Mouse (Mus musculus): ENCODE results near the gene Pdk2.
A peak's percentile ranks its signal among the peaks of the same experiment; 100 is the strongest.
"Not testable (repeated sequence)": the region's sequence is repeated elsewhere in the genome, so short reads cannot be mapped to it uniquely, and the experiment has no call there.

Pdk2 gene

GRCm38 (mm10) chr11:95032945-95033344 lies 8.2 kb downstream of the Pdk2 start:
- no peak for DNase-seq (ENCODE audit: extremely low read depth, insufficient read length, low spot score)

GRCm38 (mm10) chr11:95027850-95028470 lies 13.2 kb downstream of the Pdk2 start:
- no peak for DNase-seq (ENCODE audit: extremely low read depth, insufficient read length, low spot score)

- no peak for DNase-seq (ENCODE audit: extremely low read depth, insufficient read length, low spot score)
These were observed 14.3 kb downstream of the Pdk2 start for GRCm38 (mm10) chr11:95026849-95027248.

GRCm38 (mm10) chr11:95026090-95026542 lies 15.0 kb downstream of the Pdk2 start:
- DNase-seq (ENCODE audit: extremely low read depth, insufficient read length, low spot score), result no peak

- DNase-seq (ENCODE audit: extremely low read depth, insufficient read length, low spot score), result no peak
These were observed 15.7 kb downstream of the Pdk2 start for GRCm38 (mm10) chr11:95025227-95026012.

GRCm38 (mm10) chr11:95024439-95025184 lies 16.5 kb downstream of the Pdk2 start:
- DNase-seq (ENCODE audit: extremely low read depth, insufficient read length, low spot score), result no peak

GRCm38 (mm10) chr11:95023481-95023880 lies 17.7 kb downstream of the Pdk2 start:
- DNase-seq (ENCODE audit: extremely low read depth, insufficient read length, low spot score), result no peak

GRCm38 (mm10) chr11:95022237-95022992 lies 18.7 kb downstream of the Pdk2 start:
- DNase-seq (ENCODE audit: extremely low read depth, insufficient read length, low spot score), result no peak

- no peak for DNase-seq (ENCODE audit: extremely low read depth, insufficient read length, low spot score)
These were observed 25.7 kb downstream of the Pdk2 start for GRCm38 (mm10) chr11:95015484-95015883.

GRCm38 (mm10) chr11:95012487-95012886 lies 28.7 kb downstream of the Pdk2 start:
- DNase-seq (ENCODE audit: extremely low read depth, insufficient read length, low spot score), result no peak

- no peak for DNase-seq (ENCODE audit: extremely low read depth, insufficient read length, low spot score)
These were observed 29.1 kb downstream of the Pdk2 start for GRCm38 (mm10) chr11:95012075-95012474.

GRCm38 (mm10) chr11:95011416-95011815 lies 29.7 kb downstream of the Pdk2 start:
- DNase-seq (ENCODE audit: extremely low read depth, insufficient read length, low spot score), result no peak

GRCm38 (mm10) chr11:95010841-95011403 lies 30.2 kb downstream of the Pdk2 start:
- DNase-seq (ENCODE audit: extremely low read depth, insufficient read length, low spot score), result not testable (repeated sequence)

- no peak for DNase-seq (ENCODE audit: extremely low read depth, insufficient read length, low spot score)
These were observed 30.9 kb downstream of the Pdk2 start for GRCm38 (mm10) chr11:95010141-95010739.

GRCm38 (mm10) chr11:95009629-95010014 lies 31.5 kb downstream of the Pdk2 start, which contains the start of gene Samd14:
TSS of gene Samd14 (plus strand) at chr11:95009879.
- peak; percentile 86 for DNase-seq (ENCODE audit: extremely low read depth, insufficient read length, low spot score)

GRCm38 (mm10) chr11:95008661-95009628 lies 32.2 kb downstream of the Pdk2 start:
- DNase-seq (ENCODE audit: extremely low read depth, insufficient read length, low spot score), result peak; percentile 54

- no peak for DNase-seq (ENCODE audit: extremely low read depth, insufficient read length, low spot score)
These were observed 33.7 kb downstream of the Pdk2 start for GRCm38 (mm10) chr11:95007418-95007817.

- DNase-seq (ENCODE audit: extremely low read depth, insufficient read length, low spot score), result peak; percentile 58
These were observed 34.5 kb downstream of the Pdk2 start for GRCm38 (mm10) chr11:95006525-95007219.

All from 3134 (cell line).